Mouse (Mus musculus): ENCODE measurements around the gene Ppat. TPM values are rescaled to one million over a fixed set of nuclear protein-coding genes. Genes with fewer than 3 reads are reported as not detected.
"Not testable (repeated sequence)": the region's sequence is repeated elsewhere in the genome, so short reads cannot be mapped to it uniquely, and the experiment has no call there.

The Ppat gene
- total RNA-seq, 2 experiments from 2014 or later: 19.8 to 22.0 TPM

- intact Hi-C loops (cut with DNase I): no loop called here
- no peak for DNase-seq
These were observed 854 bp downstream of the Ppat start for GRCm38 (mm10) chr5:76950343-76951105.

- intact Hi-C loops (cut with DNase I): no loop called here
These were observed 3.6 kb downstream of the Ppat start for GRCm38 (mm10) chr5:76947758-76948157.

GRCm38 (mm10) chr5:76947142-76947541 lies 4.2 kb downstream of the Ppat start:
- no peak for DNase-seq
- intact Hi-C loops (cut with DNase I): no loop called here

More at GRCm38 (mm10) chr5:76947758-76948157, 3.6 kb downstream of the Ppat start:
- no peak for DNase-seq

GRCm38 (mm10) chr5:76945678-76946033 lies 5.7 kb downstream of the Ppat start:
- intact Hi-C loops (cut with DNase I): no loop called here
- DNase-seq: no peak

GRCm38 (mm10) chr5:76944965-76945677 lies 6.3 kb downstream of the Ppat start:
- no peak for DNase-seq
- intact Hi-C loops (cut with DNase I): no loop called here

GRCm38 (mm10) chr5:76942505-76942904 lies 8.9 kb downstream of the Ppat start:
- no peak for DNase-seq
- intact Hi-C loops (cut with DNase I): no loop called here

GRCm38 (mm10) chr5:76941975-76942374 lies 9.4 kb downstream of the Ppat start:
- intact Hi-C loops (cut with DNase I): no loop called here
- DNase-seq: no peak

GRCm38 (mm10) chr5:76939717-76940116 lies 11.7 kb downstream of the Ppat start:
- intact Hi-C loops (cut with DNase I): no loop called here
- DNase-seq: no peak

- intact Hi-C loops (cut with DNase I): no loop called here
- no peak for DNase-seq
These were observed 22.0 kb downstream of the Ppat start for GRCm38 (mm10) chr5:76929180-76929877.

GRCm38 (mm10) chr5:76928124-76928832 lies 23.1 kb downstream of the Ppat start:
- DNase-seq: no peak
- intact Hi-C loops (cut with DNase I): no loop called here

GRCm38 (mm10) chr5:76924296-76924695 lies 27.1 kb downstream of the Ppat start:
- no peak for DNase-seq
- intact Hi-C loops (cut with DNase I): no loop called here

- DNase-seq: peak; percentile 87
- intact Hi-C loops (cut with DNase I): no loop called here
These were observed 27.9 kb downstream of the Ppat start for GRCm38 (mm10) chr5:76923428-76923827.

GRCm38 (mm10) chr5:76922833-76923232 lies 28.5 kb downstream of the Ppat start:
- DNase-seq: no peak
- intact Hi-C loops (cut with DNase I): no loop called here

- DNase-seq; intact Hi-C loops (cut with DNase I): not testable (repeated sequence)
These were observed 38.9 kb downstream of the Ppat start for GRCm38 (mm10) chr5:76912522-76912921.

GRCm38 (mm10) chr5:76910807-76911206 lies 40.6 kb downstream of the Ppat start:
- no peak for DNase-seq
- intact Hi-C loops (cut with DNase I): no loop called here

GRCm38 (mm10) chr5:76906155-76906499 lies 45.3 kb downstream of the Ppat start:
- no peak for DNase-seq
- intact Hi-C loops (cut with DNase I): no loop called here

GRCm38 (mm10) chr5:76905405-76906154 lies 45.8 kb downstream of the Ppat start, which contains the start of gene Aasdh:
Gene Aasdh, minus strand, starts transcription at chr5:76905514.
- intact Hi-C loops (cut with DNase I): no loop called here
- DNase-seq: peak; percentile 97

- no peak for DNase-seq
These were observed 46.5 kb downstream of the Ppat start for GRCm38 (mm10) chr5:76904713-76905404.

GRCm38 (mm10) chr5:76902131-76902530 lies 49.2 kb downstream of the Ppat start:
- no peak for DNase-seq
- intact Hi-C loops (cut with DNase I): no loop called here

More at GRCm38 (mm10) chr5:76904713-76905404, 46.5 kb downstream of the Ppat start:
- intact Hi-C loops (cut with DNase I): no loop called here

- DNase-seq: no peak
These were observed 58.3 kb downstream of the Ppat start for GRCm38 (mm10) chr5:76893084-76893483.

More at GRCm38 (mm10) chr5:76893084-76893483, 58.3 kb downstream of the Ppat start:
- intact Hi-C loops (cut with DNase I): no loop called here

Data from left cerebral cortex, postnatal 4 days (tissue).